Mouse (Mus musculus): ENCODE measurements around the gene Cmtm6. TPM values are rescaled to one million over a fixed set of nuclear protein-coding genes. Genes with fewer than 3 reads are reported as not detected.

Gene Cmtm6
- polyA plus RNA-seq, 1 experiment: 21.0 TPM

DNA sequence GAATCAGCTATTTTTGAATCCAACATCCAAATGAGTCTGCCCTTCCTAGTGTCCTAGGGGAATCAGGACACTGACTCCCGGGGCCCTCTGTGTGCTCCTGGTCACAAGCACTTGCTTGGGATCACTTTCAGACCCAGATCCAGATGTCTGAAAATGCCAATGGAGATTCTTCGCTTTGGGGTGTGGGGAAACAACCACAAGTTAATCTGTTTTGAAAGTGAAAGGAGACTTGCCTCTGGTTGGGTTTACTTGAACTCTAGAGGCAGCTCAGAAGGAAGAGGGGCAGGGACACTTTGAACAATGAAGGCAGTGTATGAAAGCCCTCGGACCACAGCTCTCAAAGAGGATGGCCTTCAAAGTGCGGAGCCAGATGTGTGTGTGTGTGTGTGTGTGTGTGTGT, 63.6 kb downstream of the Cmtm6 start:
- H3K4me3 ChIP-seq (ENCODE audit: insufficient read depth, low read depth, low read length): no peak overlapping the region
- H3K27ac ChIP-seq (replicated peaks; ENCODE audit: low read depth, low read length): no peak overlapping the region
- H3K4me1 ChIP-seq (ENCODE audit: control insufficient read depth, insufficient read depth, insufficient read length, low read length): no peaks in the 10 kb centered on the region

DNA sequence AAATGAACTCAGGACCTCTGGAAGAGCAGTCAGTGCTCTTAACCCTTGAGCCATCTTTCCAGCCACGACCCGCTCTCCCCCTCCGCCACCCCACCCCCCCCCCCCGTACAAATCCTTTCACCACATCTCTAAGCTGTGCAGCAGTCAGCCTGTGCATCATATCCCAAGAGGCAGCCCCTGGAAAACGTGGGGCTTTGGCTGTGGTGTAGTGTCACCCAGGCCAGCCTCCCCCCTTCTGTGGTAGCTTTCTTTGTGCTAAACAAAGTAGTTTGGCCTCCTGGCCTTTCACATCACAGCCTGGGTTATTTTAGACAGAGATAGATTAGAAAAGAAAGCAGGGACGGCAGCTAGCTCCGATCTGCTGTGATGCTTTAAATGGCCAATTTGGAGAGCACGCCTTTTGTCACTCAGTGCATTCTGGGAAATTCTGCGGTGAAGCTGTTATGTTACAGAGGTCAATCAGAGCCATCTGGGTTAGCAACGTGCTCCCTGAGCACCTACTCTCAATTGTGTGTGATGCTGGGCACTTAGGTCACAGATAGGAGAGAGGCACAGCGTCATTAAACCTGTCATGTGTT, 65.6 kb downstream of the Cmtm6 start:
- no peak overlapping the region for H3K27ac ChIP-seq (replicated peaks; ENCODE audit: low read depth, low read length)
- no peak overlapping the region for H3K4me3 ChIP-seq (ENCODE audit: insufficient read depth, low read depth, low read length)
- H3K4me1 ChIP-seq (ENCODE audit: control insufficient read depth, insufficient read depth, insufficient read length, low read length): no peaks in the 10 kb centered on the region

DNA sequence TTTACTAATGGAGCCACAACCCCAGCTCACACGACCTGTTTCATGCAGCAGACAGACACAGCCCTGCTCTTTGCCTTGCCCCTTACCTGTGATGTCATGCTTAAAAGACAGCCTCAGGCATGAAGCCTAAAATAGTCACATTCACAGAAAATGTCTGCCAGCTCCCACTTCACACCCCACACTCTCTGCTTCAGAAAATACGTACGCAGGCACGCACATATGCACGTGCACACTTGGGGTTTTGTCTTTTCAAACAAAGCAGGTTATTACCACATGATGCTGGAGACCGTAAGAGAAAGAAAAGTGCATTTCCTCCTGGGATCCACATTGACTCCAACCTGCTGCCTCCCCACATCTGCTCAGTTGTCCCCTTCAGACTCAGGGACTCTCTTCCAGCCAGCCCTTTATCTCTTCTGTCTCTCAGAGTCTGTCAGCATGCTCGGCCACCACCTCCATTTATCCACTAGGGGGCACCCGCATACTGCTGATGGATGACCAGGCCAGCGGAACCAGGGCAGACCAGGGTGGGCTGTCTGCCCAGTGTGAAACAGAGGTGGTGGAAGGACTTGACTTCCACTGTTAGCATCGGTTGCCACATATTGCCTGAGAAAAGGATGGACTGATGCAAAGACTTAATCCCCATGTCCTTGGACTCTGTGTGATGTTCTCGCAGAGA, 66.6 kb downstream of the Cmtm6 start:
- no peak overlapping the region for H3K27ac ChIP-seq (replicated peaks; ENCODE audit: low read depth, low read length)
- no peaks in the 10 kb centered on the region for H3K4me1 ChIP-seq (ENCODE audit: control insufficient read depth, insufficient read depth, insufficient read length, low read length)
- no peak overlapping the region for H3K4me3 ChIP-seq (ENCODE audit: insufficient read depth, low read depth, low read length)

- no peaks in the 10 kb centered on the region for H3K4me1 ChIP-seq (ENCODE audit: control insufficient read depth, insufficient read depth, insufficient read length, low read length)
- H3K27ac ChIP-seq (replicated peaks; ENCODE audit: low read depth, low read length): no peak overlapping the region
- no peak overlapping the region for H3K4me3 ChIP-seq (ENCODE audit: insufficient read depth, low read depth, low read length)
These were observed 67.9 kb downstream of the Cmtm6 start for GRCm38 (mm10) chr9:114798845-114799244.

Other genes with a start within 250 kb of the Cmtm6 start
- gene Ccr4, start 226.2 kb upstream of the Cmtm6 start, polyA plus RNA-seq (2012; ENCODE audit: insufficient read depth, insufficient read length, missing spikeins): not detected in 2 replicates
- not detected in 2 replicates for gene C130032M10Rik, start 215.4 kb upstream of the Cmtm6 start, polyA plus RNA-seq (2012; ENCODE audit: insufficient read depth, insufficient read length, missing spikeins)
- not detected in 2 replicates for gene Trim71, start 166.7 kb upstream of the Cmtm6 start, polyA plus RNA-seq (2012; ENCODE audit: insufficient read depth, insufficient read length, missing spikeins)
- 11.6 and 13.2 TPM in 2 replicates for gene Cnot10, start 90.9 kb upstream of the Cmtm6 start, polyA plus RNA-seq (2012; ENCODE audit: insufficient read depth, insufficient read length, missing spikeins)
- 20.7 and 22.8 TPM in 2 replicates for gene Dync1li1, start 42.3 kb upstream of the Cmtm6 start, polyA plus RNA-seq (2012; ENCODE audit: insufficient read depth, insufficient read length, missing spikeins)
- 1.9 and 7.8 TPM in 2 replicates for gene Cmtm7, start 50.7 kb downstream of the Cmtm6 start, polyA plus RNA-seq (2012; ENCODE audit: insufficient read depth, insufficient read length, missing spikeins)
- 3.6 and 5.0 TPM in 2 replicates for gene Cmtm8, start 113.0 kb downstream of the Cmtm6 start, polyA plus RNA-seq (2012; ENCODE audit: insufficient read depth, insufficient read length, missing spikeins)
- 16.4 and 20.5 TPM in 2 replicates for gene Gpd1l, start 202.9 kb downstream of the Cmtm6 start, polyA plus RNA-seq (2012; ENCODE audit: insufficient read depth, insufficient read length, missing spikeins)
- gene Osbpl10, start 247.5 kb downstream of the Cmtm6 start, polyA plus RNA-seq (2012; ENCODE audit: insufficient read depth, insufficient read length, missing spikeins): not detected in 2 replicates